Mouse (Mus musculus): ENCODE results near the gene Ube2r2. TPM values are rescaled to one million over a fixed set of nuclear protein-coding genes. Genes with fewer than 3 reads are reported as not detected.

Ube2r2 gene
- polyA plus RNA-seq, 1 experiment, result 129 TPM

GRCm38 (mm10) chr4:41202135-41202534, 66.6 kb downstream of the Ube2r2 start:
- Histone ChIP-seq H3K4me3 (ENCODE audit: insufficient read depth, low read length) (no peak overlapping the region), H3K4me1 (ENCODE audit: control insufficient read depth, insufficient read depth, low read length) (no peaks in the 10 kb centered on the region), H3K27ac (ENCODE audit: insufficient read depth, low read depth, low read length) (no peak overlapping the region)
- TF ChIP-seq CTCF (IDR thresholded peaks at IDR 0.05; ENCODE audit: low read depth, low read length) (no peak), POLR2A (IDR thresholded peaks at IDR 0.05; ENCODE audit: borderline replicate concordance, low read depth, low read length) (no peak)

- no peaks in the 10 kb centered on the region for H3K4me1 ChIP-seq (ENCODE audit: control insufficient read depth, insufficient read depth, low read length)
- H3K27ac ChIP-seq (ENCODE audit: insufficient read depth, low read depth, low read length), result no peak overlapping the region
- H3K4me3 ChIP-seq (ENCODE audit: insufficient read depth, low read length), result no peak overlapping the region
- TF ChIP-seq CTCF (IDR thresholded peaks at IDR 0.05; ENCODE audit: low read depth, low read length), result no peak
- TF ChIP-seq POLR2A (IDR thresholded peaks at IDR 0.05; ENCODE audit: borderline replicate concordance, low read depth, low read length), result no peak
Measured at GRCm38 (mm10) chr4:41205751-41206150, 70.2 kb downstream of the Ube2r2 start.

- no peaks in the 10 kb centered on the region for H3K4me1 ChIP-seq (ENCODE audit: control insufficient read depth, insufficient read depth, low read length)
- no peak overlapping the region for H3K27ac ChIP-seq (ENCODE audit: insufficient read depth, low read depth, low read length)
Measured at GRCm38 (mm10) chr4:41208050-41208449, 72.5 kb downstream of the Ube2r2 start.

GRCm38 (mm10) chr4:41225412-41225811, 89.9 kb downstream of the Ube2r2 start:
- TF ChIP-seq CTCF (IDR thresholded peaks at IDR 0.05; ENCODE audit: low read depth, low read length), result no peak
- TF ChIP-seq POLR2A (IDR thresholded peaks at IDR 0.05; ENCODE audit: borderline replicate concordance, low read depth, low read length), result no peak
- Histone ChIP-seq H3K27ac (ENCODE audit: insufficient read depth, low read depth, low read length) (no peak overlapping the region), H3K4me3 (ENCODE audit: insufficient read depth, low read length) (no peak overlapping the region)

More at GRCm38 (mm10) chr4:41208050-41208449, 72.5 kb downstream of the Ube2r2 start:
- no peak for TF ChIP-seq CTCF (IDR thresholded peaks at IDR 0.05; ENCODE audit: low read depth, low read length)
- H3K4me3 ChIP-seq (ENCODE audit: insufficient read depth, low read length), result no peak overlapping the region

GRCm38 (mm10) chr4:41226351-41226750, 90.8 kb downstream of the Ube2r2 start:
- no peaks in the 10 kb centered on the region for H3K4me1 ChIP-seq (ENCODE audit: control insufficient read depth, insufficient read depth, low read length)
- H3K27ac ChIP-seq (ENCODE audit: insufficient read depth, low read depth, low read length), result no peak overlapping the region
- no peak overlapping the region for H3K4me3 ChIP-seq (ENCODE audit: insufficient read depth, low read length)
- TF ChIP-seq POLR2A (IDR thresholded peaks at IDR 0.05; ENCODE audit: borderline replicate concordance, low read depth, low read length) (no peak), CTCF (IDR thresholded peaks at IDR 0.05; ENCODE audit: low read depth, low read length) (no peak)

More at GRCm38 (mm10) chr4:41225412-41225811, 89.9 kb downstream of the Ube2r2 start:
- H3K4me1 ChIP-seq (ENCODE audit: control insufficient read depth, insufficient read depth, low read length), result no peaks in the 10 kb centered on the region

- H3K27ac ChIP-seq (ENCODE audit: insufficient read depth, low read depth, low read length), result no peak overlapping the region
- H3K4me3 ChIP-seq (ENCODE audit: insufficient read depth, low read length), result no peak overlapping the region
- H3K4me1 ChIP-seq (ENCODE audit: control insufficient read depth, insufficient read depth, low read length), result no peaks in the 10 kb centered on the region
- TF ChIP-seq POLR2A (IDR thresholded peaks at IDR 0.05; ENCODE audit: borderline replicate concordance, low read depth, low read length) (no peak), CTCF (IDR thresholded peaks at IDR 0.05; ENCODE audit: low read depth, low read length) (no peak)
Measured at GRCm38 (mm10) chr4:41235621-41236020, 100.1 kb downstream of the Ube2r2 start.

- Histone ChIP-seq H3K27ac (ENCODE audit: insufficient read depth, low read depth, low read length) (no peak overlapping the region), H3K4me3 (ENCODE audit: insufficient read depth, low read length) (no peak overlapping the region), H3K4me1 (ENCODE audit: control insufficient read depth, insufficient read depth, low read length) (no peaks in the 10 kb centered on the region)
- no peak for TF ChIP-seq CTCF (IDR thresholded peaks at IDR 0.05; ENCODE audit: low read depth, low read length)
- TF ChIP-seq POLR2A (IDR thresholded peaks at IDR 0.05; ENCODE audit: borderline replicate concordance, low read depth, low read length), result no peak
Measured at GRCm38 (mm10) chr4:41240916-41241315, 105.4 kb downstream of the Ube2r2 start.

Other genes starting within 250 kb of the Ube2r2 start
- gene Spink4, start 215.7 kb upstream of the Ube2r2 start, polyA plus RNA-seq (2012; ENCODE audit: insufficient read depth, insufficient read length, missing spikeins), result not detected in 2 replicates
- 141 and 155 TPM in 2 replicates for gene Bag1, start 187.4 kb upstream of the Ube2r2 start, polyA plus RNA-seq (2012; ENCODE audit: insufficient read depth, insufficient read length, missing spikeins)
- 128 and 135 TPM in 2 replicates for gene Chmp5, start 187.3 kb upstream of the Ube2r2 start, polyA plus RNA-seq (2012; ENCODE audit: insufficient read depth, insufficient read length, missing spikeins)
- gene Nfx1, start 164.8 kb upstream of the Ube2r2 start, polyA plus RNA-seq (2012; ENCODE audit: insufficient read depth, insufficient read length, missing spikeins), result 38.5 and 38.8 TPM in 2 replicates
- gene Aqp7, start 87.6 kb upstream of the Ube2r2 start, polyA plus RNA-seq (2012; ENCODE audit: insufficient read depth, insufficient read length, missing spikeins), result not detected in 2 replicates
- gene Aqp3, start 37.6 kb upstream of the Ube2r2 start, polyA plus RNA-seq (2012; ENCODE audit: insufficient read depth, insufficient read length, missing spikeins), result not detected in 2 replicates
- gene Nol6, start 11.3 kb upstream of the Ube2r2 start, polyA plus RNA-seq (2012; ENCODE audit: insufficient read depth, insufficient read length, missing spikeins), result 11.8 and 12.6 TPM in 2 replicates
- 30.6 and 37.2 TPM in 2 replicates for gene Ubap2, start 139.4 kb downstream of the Ube2r2 start, polyA plus RNA-seq (2012; ENCODE audit: insufficient read depth, insufficient read length, missing spikeins)
- 47.2 and 47.4 TPM in 2 replicates for gene Dcaf12, start 179.1 kb downstream of the Ube2r2 start, polyA plus RNA-seq (2012; ENCODE audit: insufficient read depth, insufficient read length, missing spikeins)
- 106 and 116 TPM in 2 replicates for gene Ubap1, start 213.3 kb downstream of the Ube2r2 start, polyA plus RNA-seq (2012; ENCODE audit: insufficient read depth, insufficient read length, missing spikeins)